Mouse (Mus musculus) lung, adult 2 months (tissue): ENCODE data around the gene Psmd3.

Source experiments
- CTCF ChIP-seq: fragments of 200-500 bp; IDR thresholded peaks from 2 replicates; pipeline ENCODE4 v1.5.1; 2011; ENCODE audit warnings: mild to moderate bottlenecking, low read length, control low read depth; ENCODE audit not compliant: insufficient read depth
- POLR2A ChIP-seq: fragments of 200-500 bp; IDR thresholded peaks from 2 replicates; pipeline ENCODE4 v1.6.1; 2011; ENCODE audit warnings: low read depth, mild to moderate bottlenecking, control low read depth, low read length, borderline replicate concordance; ENCODE audit errors: extremely low read depth

- TF ChIP-seq CTCF = no peak
- TF ChIP-seq POLR2A = no peak
Observed at GRCm38 (mm10) chr11:98688009-98688408, 5.7 kb downstream of the Psmd3 start.
